Mouse (Mus musculus): ENCODE measurements around the gene Rfx2.

- no peak for TF ChIP-seq CTCF (conservative IDR thresholded peaks at IDR 0.05; ENCODE audit: low read length)
- TF ChIP-seq POU5F1 (IDR thresholded peaks at IDR 0.05; ENCODE audit: borderline replicate concordance, low read length), result no peak
- TF ChIP-seq NANOG (IDR thresholded peaks at IDR 0.05; ENCODE audit: borderline replicate concordance, low read length), result no peak
Observed at GRCm38 (mm10) chr17:56769950-56770349, 60.9 kb downstream of the Rfx2 start, which contains the start of gene Prr22.
